Mouse (Mus musculus) kidney, postnatal 0 days (tissue): Measurements from ENCODE around the gene Htr2b. TPM values are rescaled to one million over a fixed set of nuclear protein-coding genes. Genes with fewer than 3 reads are reported as not detected.

Experiments used
- ATAC-seq: fragments of 200-750 bp; cut with Nextera tagmentation; replicated peaks from 2 replicates; pipeline ENCODE4 v1.8.0; 2017; ENCODE audit warnings: low read depth, moderate number of reproducible peaks, moderate TSS enrichment, moderate library complexity; ENCODE audit not compliant: low FRiP score
- DNase-seq: peaks from one replicate; pipeline ENCODE4 v3.0.0-alpha.2; 2016; ENCODE audit warnings: low spot score
- H3K27ac ChIP-seq: fragments of 300-500 bp; sonication (generic); 2 replicates; pipeline ENCODE4 v1.5.1; 2014; ENCODE audit warnings: mild to moderate bottlenecking
- H3K27me3 ChIP-seq: fragments of 300-500 bp; sonication (generic); 2 replicates; pipeline ENCODE4 v1.6.1; 2014; ENCODE audit warnings: low read length, mixed read lengths; ENCODE audit not compliant: insufficient read depth
- H3K36me3 ChIP-seq: fragments of 300-500 bp; sonication (generic); 2 replicates; pipeline ENCODE4 v1.6.1; 2014; ENCODE audit warnings: low read length, mixed read lengths; ENCODE audit not compliant: insufficient read depth
- H3K4me1 ChIP-seq: fragments of 300-500 bp; sonication (generic); replicated peaks from 2 replicates; pipeline ENCODE4 v1.6.1; 2014; ENCODE audit warnings: antibody characterized with exemption, low read length, mixed read lengths; ENCODE audit not compliant: insufficient read depth
- H3K4me2 ChIP-seq: fragments of 300-500 bp; sonication (generic); 2 replicates; pipeline ENCODE4 v1.6.1; 2014; ENCODE audit warnings: mild to moderate bottlenecking, low read length, moderate library complexity, mixed read lengths
- H3K4me3 ChIP-seq: fragments of 300-500 bp; sonication (generic); replicated peaks from 2 replicates; pipeline ENCODE4 v1.5.1; 2014; ENCODE audit warnings: low read depth, low read length
- H3K9ac ChIP-seq: fragments of 300-500 bp; sonication (generic); 2 replicates; pipeline ENCODE4 v1.6.1; 2014; ENCODE audit warnings: low read depth, low read length
- H3K9me3 ChIP-seq: fragments of 300-500 bp; sonication (generic); replicated peaks from 2 replicates; pipeline ENCODE4 v1.6.1; 2016; ENCODE audit warnings: low read length, inconsistent platforms, mixed read lengths
- CTCF ChIP-seq: IDR thresholded peaks from 2 replicates; pipeline ENCODE4 v1.5.1; 2016; ENCODE audit warnings: antibody characterized with exemption, low read depth, mild to moderate bottlenecking, moderate library complexity
- WGBS: fragments of 180-500 bp; shearing (Covaris S2); extraction: QIAGEN DNeasy Blood & Tissue Kit; methylation state at CpG from one replicate; pipeline ENCODE4 v1.1.7; 2014; 5-methylcytosine and 5-hydroxymethylcytosine counted together
- polyA plus RNA-seq: library from polyadenylated mRNA; unstranded; fragments of >200 nt; fragmentation: Nextera tagmentation; extraction: Ambion mirVana; gene quantifications from 2 replicates; pipeline ENCODE4 v1.2.1, GENCODE M21; 2015

Htr2b gene
- polyA plus RNA-seq, 1 experiment from 2014 or later: 3.3 TPM

DNA sequence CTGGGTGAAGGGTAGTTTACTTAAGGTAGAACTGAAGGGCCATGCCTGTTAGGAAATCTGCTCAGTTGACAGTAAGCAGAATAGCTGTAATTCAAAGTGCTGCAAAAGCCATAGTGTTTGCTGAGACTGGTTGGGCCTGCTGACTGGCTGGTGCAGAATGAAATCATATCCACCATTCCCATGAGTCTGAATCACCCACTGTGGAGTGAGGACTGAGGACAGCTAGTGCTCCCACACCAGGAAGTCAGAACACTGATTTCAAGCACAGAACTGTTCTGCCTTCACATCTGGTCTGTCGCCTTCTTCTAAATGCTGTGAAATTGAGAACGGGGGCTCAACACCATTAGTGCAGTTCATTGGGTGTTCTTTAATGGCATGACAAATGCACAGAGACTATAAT lies 14.3 kb upstream of the Htr2b start:
- H3K36me3 ChIP-seq: peaks cover 15% of the 10 kb centered on the region
- H3K9me3 ChIP-seq: no peaks in the 10 kb centered on the region
- H3K27ac ChIP-seq: no peak overlapping the region
- 86% methylated on average over 2 of the region's 2 CpGs for WGBS
- no peaks in the 10 kb centered on the region for H3K27me3 ChIP-seq
- DNase-seq (no peak), ATAC-seq (no peak)
- TF ChIP-seq CTCF: no peak
- H3K4me1 ChIP-seq: no peaks in the 10 kb centered on the region
- H3K4me2 ChIP-seq: no peak overlapping the region
- H3K9ac ChIP-seq: no peak overlapping the region
- no peak overlapping the region for H3K4me3 ChIP-seq

DNA sequence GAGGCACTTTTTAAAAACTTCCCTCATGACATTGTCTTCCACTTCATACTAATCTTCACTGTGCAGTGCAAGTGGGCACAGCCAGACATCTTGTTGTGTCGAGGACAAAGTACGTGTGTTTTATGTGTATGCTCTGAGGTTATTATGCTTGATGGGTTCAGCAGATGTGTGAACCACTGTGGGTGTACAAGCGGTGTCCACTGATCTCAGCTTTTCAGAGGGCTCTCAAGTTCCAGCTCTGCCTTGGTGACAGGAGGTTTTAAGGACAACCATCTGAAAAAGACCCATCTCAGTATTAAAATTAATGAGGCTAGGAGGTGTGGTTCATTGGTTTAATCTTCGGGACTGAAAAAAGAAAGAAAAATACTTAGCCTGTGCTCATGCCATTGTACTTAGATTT lies 7.8 kb upstream of the Htr2b start:
- no peaks in the 10 kb centered on the region for H3K27me3 ChIP-seq
- H3K4me3 ChIP-seq: no peak overlapping the region
- H3K36me3 ChIP-seq: peaks cover 13% of the 10 kb centered on the region
- H3K9ac ChIP-seq: no peak overlapping the region
- no peak overlapping the region for H3K4me2 ChIP-seq
- H3K4me1 ChIP-seq: no peaks in the 10 kb centered on the region
- TF ChIP-seq CTCF: no peak
- H3K9me3 ChIP-seq: no peaks in the 10 kb centered on the region
- ATAC-seq (peak; percentile 68; the same call in 1 of the 2 replicates), DNase-seq (peak; percentile 80)
- 53% methylated on average over 4 of the region's 4 CpGs for WGBS
- H3K27ac ChIP-seq: no peak overlapping the region

DNA sequence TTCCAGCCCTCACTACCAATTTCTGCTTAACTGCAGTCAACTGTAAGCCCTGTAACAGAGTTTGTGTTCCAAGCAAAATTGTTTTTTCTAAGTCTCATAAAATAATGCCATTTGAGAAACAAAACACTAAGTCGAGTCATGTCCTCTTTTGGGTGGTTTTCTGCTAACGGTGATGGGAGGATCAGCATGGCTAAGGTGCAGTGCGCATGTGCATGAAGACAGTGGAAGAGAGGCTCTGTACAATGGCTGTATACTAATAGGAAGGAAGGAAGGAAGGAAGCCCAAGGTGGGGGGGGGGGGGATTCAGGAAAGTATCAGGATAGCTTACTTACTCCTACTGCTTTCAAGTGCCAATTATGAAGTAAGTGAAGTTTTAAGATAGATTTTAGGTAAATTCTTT lies 2.4 kb upstream of the Htr2b start:
- Histone ChIP-seq H3K36me3 (peaks cover 7% of the 10 kb centered on the region), H3K27ac (no peak overlapping the region), H3K9me3 (no peaks in the 10 kb centered on the region), H3K27me3 (no peaks in the 10 kb centered on the region), H3K4me3 (no peak overlapping the region), H3K4me2 (no peak overlapping the region), H3K9ac (no peak overlapping the region), H3K4me1 (no peaks in the 10 kb centered on the region)
- DNase-seq: peak; percentile 62
- TF ChIP-seq CTCF: no peak
- ATAC-seq: no peak
- 50% methylated on average over 3 of the region's 3 CpGs for WGBS

DNA sequence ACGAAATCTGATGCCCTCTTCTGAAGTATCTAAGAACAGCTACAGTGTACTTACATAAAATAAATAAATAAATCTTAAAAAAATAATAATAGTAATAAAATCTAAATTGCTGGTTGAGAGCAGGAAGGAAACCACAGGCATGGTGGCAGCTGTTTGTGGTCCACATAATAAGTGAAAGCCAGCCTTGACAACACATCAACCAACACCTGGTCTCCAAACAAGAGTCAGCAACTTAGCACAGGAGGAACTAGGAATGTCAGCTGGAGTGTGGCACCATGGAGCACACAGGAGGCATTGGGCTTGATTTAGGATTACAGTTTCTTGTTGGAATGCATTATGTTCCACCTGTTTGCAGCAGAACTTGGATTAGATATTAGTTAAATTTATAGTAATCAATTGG lies 6.7 kb downstream of the Htr2b start:
- Histone ChIP-seq H3K4me2 (no peak overlapping the region), H3K36me3 (0 out of 2 replicates have a peak, but pooled peaks cover 16% of the 10 kb centered on the region), H3K9ac (no peak overlapping the region), H3K9me3 (no peaks in the 10 kb centered on the region), H3K4me3 (no peak overlapping the region), H3K27ac (no peak overlapping the region), H3K4me1 (no peaks in the 10 kb centered on the region), H3K27me3 (no peaks in the 10 kb centered on the region)
- no peak for DNase-seq
- no peak for ATAC-seq
- no peak for TF ChIP-seq CTCF
- 95% methylated on average over 1 of the region's 1 CpGs for WGBS

GRCm38 (mm10) chr1:86094413-86094812 lies 17.4 kb downstream of the Htr2b start:
- Histone ChIP-seq H3K4me2 (no peak overlapping the region), H3K4me1 (no peaks in the 10 kb centered on the region), H3K9ac (no peak overlapping the region), H3K36me3 (peaks cover 27% of the 10 kb centered on the region; the same call in 1 of the 2 replicates), H3K27me3 (no peaks in the 10 kb centered on the region), H3K4me3 (no peak overlapping the region), H3K27ac (no peak overlapping the region), H3K9me3 (no peaks in the 10 kb centered on the region)
- DNase-seq (peak; percentile 40), ATAC-seq (no peak)
- WGBS: 76% methylated on average over 7 of the region's 7 CpGs
- TF ChIP-seq CTCF: peak; percentile 34; the same call in 1 of the 2 replicates

DNA sequence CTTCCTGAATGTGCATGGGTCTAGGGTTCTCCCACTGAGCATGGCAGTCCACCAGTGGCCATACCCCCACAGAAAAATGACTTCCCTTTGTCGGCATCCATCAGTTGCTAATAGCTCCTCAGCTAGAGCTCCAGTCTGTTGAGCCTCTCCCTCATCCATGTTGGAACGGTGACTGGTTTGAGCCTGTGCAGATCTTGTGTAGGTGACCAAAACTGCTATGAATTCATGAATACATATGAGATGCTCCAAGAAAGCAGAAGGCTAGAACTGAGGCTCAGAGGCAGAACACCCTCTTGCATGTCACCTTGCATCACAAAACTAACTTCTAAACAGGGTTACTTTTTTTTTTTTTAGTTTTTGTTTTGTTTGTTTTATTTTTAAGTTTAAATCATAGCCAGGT lies 35.2 kb downstream of the Htr2b start:
- Histone ChIP-seq H3K4me2 (no peak overlapping the region), H3K36me3 (peaks cover 47% of the 10 kb centered on the region; the same call in 1 of the 2 replicates), H3K27ac (no peak overlapping the region), H3K4me1 (no peaks in the 10 kb centered on the region), H3K9ac (no peak overlapping the region), H3K4me3 (no peak overlapping the region), H3K27me3 (no peaks in the 10 kb centered on the region), H3K9me3 (no peaks in the 10 kb centered on the region)
- no peak for ATAC-seq
- WGBS: 92% methylated on average over 2 of the region's 2 CpGs
- no peak for TF ChIP-seq CTCF
- DNase-seq: no peak

- peak within 1 kb of the TSS; percentile 96 for H3K9ac ChIP-seq
- ATAC-seq (peak; percentile 91), DNase-seq (peak; percentile 96)
- under 1% methylated on average over 47 of the region's 47 CpGs for WGBS
- H3K4me1 ChIP-seq: peaks cover 10% of the 10 kb centered on the region
- peak within 1 kb of the TSS; percentile 95 for H3K4me3 ChIP-seq
- H3K9me3 ChIP-seq: no peaks in the 10 kb centered on the region
- H3K4me2 ChIP-seq: peak within 1 kb of the TSS; percentile 85
- H3K27ac ChIP-seq: peak within 1 kb of the TSS; percentile 88
- H3K36me3 ChIP-seq: no peaks in the 10 kb centered on the region
- no peaks in the 10 kb centered on the region for H3K27me3 ChIP-seq
- peak; percentile 89 for TF ChIP-seq CTCF
Measured at GRCm38 (mm10) chr1:86064271-86064991, 47.3 kb downstream of the Htr2b start, which contains the start of gene Psmd1. Gene Psmd1 (plus strand): TSS chr1:86064387.
